In genomic region chr8:95663599-95663949, GRCm38 (mm10) we compare ENCODE assay signal across 21 mouse cellular contexts. TPM values are rescaled to one million over a fixed set of nuclear protein-coding genes. Genes with fewer than 3 reads are reported as not detected.
DNase-seq lines count a peak whose midpoint lies in the region; ATAC-seq and TF ChIP-seq lines count a peak whose summit lies in the region.
"Had no signal": no experiment of that assay in that cellular context is flagged by ENCODE, and none has a peak within 500 bp of the region (broad histone marks: within the 10 kb centered on the region; RNA-seq: fewer than 3 reads in every experiment).

No protein-coding gene starts in this region.

- H3K9ac ChIP-seq in forebrain, embryonic 11.5 days (ENCODE audit: low read length) = no peak overlapping the region
- no peak overlapping the region for H3K9ac ChIP-seq in forebrain, embryonic 12.5 days
- no peak overlapping the region for H3K9ac ChIP-seq in kidney, embryonic 16.5 days (replicated peaks; ENCODE audit: low read length)
- no peak overlapping the region for H3K9ac ChIP-seq in midbrain, embryonic 13.5 days (replicated peaks)
- no peak overlapping the region for H3K9ac ChIP-seq in midbrain, postnatal 0 days (replicated peaks; ENCODE audit: low read length, poor library complexity, severe bottlenecking)
- H3K9ac ChIP-seq in stomach, embryonic 15.5 days = no peak overlapping the region
- H3K9ac ChIP-seq: embryonic facial prominence, embryonic 13.5 days; neural tube, embryonic 12.5 days had no signal

- 72% methylated on average over 4 of the region's 4 CpGs for WGBS in forebrain, embryonic 11.5 days
- 74% methylated on average over 4 of the region's 4 CpGs for WGBS in forebrain, embryonic 12.5 days
- 30% methylated on average over 4 of the region's 4 CpGs for WGBS in kidney, embryonic 16.5 days
- WGBS in midbrain, embryonic 13.5 days = 72% methylated on average over 4 of the region's 4 CpGs
- 71% methylated on average over 4 of the region's 4 CpGs for WGBS in midbrain, postnatal 0 days
- WGBS in stomach, embryonic 15.5 days = 39% methylated on average over 4 of the region's 4 CpGs

- H3K4me1 ChIP-seq in forebrain, embryonic 11.5 days (replicated peaks; ENCODE audit: control insufficient read depth, insufficient read depth, low read length) = no peaks in the 10 kb centered on the region
- H3K4me1 ChIP-seq in forebrain, embryonic 12.5 days = peaks cover 4% of the 10 kb centered on the region
- no peaks in the 10 kb centered on the region; the same call in 1 of the 2 replicates for H3K4me1 ChIP-seq in kidney, embryonic 16.5 days (ENCODE audit: insufficient read depth, low read length)
- H3K4me1 ChIP-seq in midbrain, embryonic 13.5 days (replicated peaks) = peaks cover 8% of the 10 kb centered on the region; the same call in 1 of the 2 replicates
- no peaks in the 10 kb centered on the region for H3K4me1 ChIP-seq in midbrain, postnatal 0 days (ENCODE audit: insufficient read depth, low read length)
- H3K4me1 ChIP-seq in stomach, embryonic 15.5 days = no peaks in the 10 kb centered on the region
- H3K4me1 ChIP-seq: embryonic facial prominence, embryonic 13.5 days; neural tube, embryonic 12.5 days had no signal

- no peaks in the 10 kb centered on the region for H3K9me3 ChIP-seq in forebrain, embryonic 11.5 days (ENCODE audit: control insufficient read depth, low read length)
- H3K9me3 ChIP-seq in forebrain, embryonic 12.5 days = no peaks in the 10 kb centered on the region
- no peaks in the 10 kb centered on the region for H3K9me3 ChIP-seq in kidney, embryonic 16.5 days (ENCODE audit: low read length)
- no peaks in the 10 kb centered on the region; the same call in 1 of the 2 replicates for H3K9me3 ChIP-seq in midbrain, embryonic 13.5 days
- no peaks in the 10 kb centered on the region for H3K9me3 ChIP-seq in midbrain, postnatal 0 days (ENCODE audit: low read length)
- H3K9me3 ChIP-seq in stomach, embryonic 15.5 days = no peaks in the 10 kb centered on the region
- H3K9me3 ChIP-seq: neural tube, embryonic 12.5 days had no signal

- peak; percentile 35 for DNase-seq in forebrain, embryonic 11.5 days (ENCODE audit: low spot score)
- DNase-seq in kidney, adult 18-20 months = no peak
- DNase-seq in midbrain, postnatal 0 days (ENCODE audit: low spot score) = no peak
- no peak for DNase-seq in thymus, postnatal 4 days
- DNase-seq: adrenal gland, postnatal 10 days; cerebellum, adult 9-11 months; gastrocnemius, postnatal 25 days; right cerebral cortex, postnatal 14 days had no signal

- no peak for ATAC-seq in forebrain, embryonic 11.5 days (replicated peaks; ENCODE audit: low FRiP score)
- ATAC-seq in forebrain, embryonic 12.5 days (ENCODE audit: low FRiP score) = no peak
- ATAC-seq in kidney, embryonic 16.5 days (ENCODE audit: low FRiP score, low TSS enrichment) = peak; percentile 59
- ATAC-seq in midbrain, embryonic 13.5 days = 0 out of 2 replicates have a peak, but pooled peaks have one; percentile 11
- no peak for ATAC-seq in midbrain, postnatal 0 days (ENCODE audit: low FRiP score)
- ATAC-seq in stomach, embryonic 15.5 days (ENCODE audit: insufficient read depth, low FRiP score, low read depth) = peak; percentile 24; the same call in 1 of the 2 replicates
- ATAC-seq: activated CD4-positive, CD25-positive, alpha-beta regulatory T cell, adult 4 months; forebrain, embryonic 16.5 days; hindbrain, embryonic 16.5 days; intestine, embryonic 16.5 days had no signal

- no peak overlapping the region for H3K27ac ChIP-seq in forebrain, embryonic 11.5 days (ENCODE audit: low read depth, low read length)
- no peak overlapping the region for H3K27ac ChIP-seq in forebrain, embryonic 12.5 days
- H3K27ac ChIP-seq in kidney, embryonic 16.5 days (ENCODE audit: low read length) = no peak overlapping the region
- H3K27ac ChIP-seq in midbrain, embryonic 13.5 days = no peak overlapping the region
- no peak overlapping the region for H3K27ac ChIP-seq in midbrain, postnatal 0 days (ENCODE audit: low read depth, low read length)
- H3K27ac ChIP-seq in stomach, embryonic 15.5 days = no peak overlapping the region
- H3K27ac ChIP-seq: embryonic facial prominence, embryonic 13.5 days; macrophage; neural tube, embryonic 12.5 days had no signal

- H3K36me3 ChIP-seq in forebrain, embryonic 11.5 days (ENCODE audit: control insufficient read depth, insufficient read depth, low read length) = no peaks in the 10 kb centered on the region
- H3K36me3 ChIP-seq in forebrain, embryonic 12.5 days (replicated peaks) = no peaks in the 10 kb centered on the region
- no peaks in the 10 kb centered on the region for H3K36me3 ChIP-seq in kidney, embryonic 16.5 days (ENCODE audit: insufficient read depth, low read length)
- H3K36me3 ChIP-seq in midbrain, embryonic 13.5 days = no peaks in the 10 kb centered on the region
- no peaks in the 10 kb centered on the region for H3K36me3 ChIP-seq in midbrain, postnatal 0 days (ENCODE audit: insufficient read depth, low read length)
- H3K36me3 ChIP-seq in stomach, embryonic 15.5 days = no peaks in the 10 kb centered on the region
- H3K36me3 ChIP-seq: embryonic facial prominence, embryonic 13.5 days; neural tube, embryonic 12.5 days had no signal

- TF ChIP-seq CTCF in midbrain, postnatal 0 days (IDR thresholded peaks at IDR 0.05) = no peak

- H3K27me3 ChIP-seq in forebrain, embryonic 11.5 days (ENCODE audit: control insufficient read depth, insufficient read depth, low read length) = no peaks in the 10 kb centered on the region
- no peaks in the 10 kb centered on the region for H3K27me3 ChIP-seq in forebrain, embryonic 12.5 days
- no peaks in the 10 kb centered on the region for H3K27me3 ChIP-seq in kidney, embryonic 16.5 days (ENCODE audit: insufficient read depth, low read length)
- H3K27me3 ChIP-seq in midbrain, embryonic 13.5 days = no peaks in the 10 kb centered on the region
- no peaks in the 10 kb centered on the region for H3K27me3 ChIP-seq in midbrain, postnatal 0 days (ENCODE audit: insufficient read depth, low read length)
- no peaks in the 10 kb centered on the region for H3K27me3 ChIP-seq in stomach, embryonic 15.5 days (replicated peaks)
- H3K27me3 ChIP-seq: embryonic facial prominence, embryonic 13.5 days; neural tube, embryonic 12.5 days had no signal

- no peak overlapping the region for H3K4me2 ChIP-seq in forebrain, embryonic 11.5 days (ENCODE audit: low read depth, low read length, severe bottlenecking)
- H3K4me2 ChIP-seq in forebrain, embryonic 12.5 days = no peak overlapping the region
- no peak overlapping the region for H3K4me2 ChIP-seq in kidney, embryonic 16.5 days (replicated peaks; ENCODE audit: low read depth, low read length)
- H3K4me2 ChIP-seq in midbrain, embryonic 13.5 days (replicated peaks) = no peak overlapping the region
- H3K4me2 ChIP-seq in midbrain, postnatal 0 days (ENCODE audit: low read depth, low read length, poor library complexity, severe bottlenecking) = no peak overlapping the region
- H3K4me2 ChIP-seq in stomach, embryonic 15.5 days = no peak overlapping the region
- H3K4me2 ChIP-seq: embryonic facial prominence, embryonic 13.5 days; liver, embryonic 11.5 days; midbrain, embryonic 11.5 days; neural tube, embryonic 12.5 days had no signal

- no peak overlapping the region for H3K4me3 ChIP-seq in forebrain, embryonic 11.5 days (ENCODE audit: low read depth, low read length)
- no peak overlapping the region for H3K4me3 ChIP-seq in forebrain, embryonic 12.5 days (replicated peaks)
- H3K4me3 ChIP-seq in kidney, embryonic 16.5 days (ENCODE audit: low read length) = no peak overlapping the region
- H3K4me3 ChIP-seq in midbrain, embryonic 13.5 days (replicated peaks) = no peak overlapping the region
- no peak overlapping the region for H3K4me3 ChIP-seq in midbrain, postnatal 0 days (ENCODE audit: low read depth, low read length)
- no peak overlapping the region for H3K4me3 ChIP-seq in stomach, embryonic 15.5 days (replicated peaks)
- H3K4me3 ChIP-seq: embryonic facial prominence, embryonic 13.5 days; neural tube, embryonic 12.5 days had no signal

RNA-seq across cellular contexts. Expression of gene Ndrg4, which starts 13.2 kb away (rescaled TPM):
- 33.2 and 36.7 TPM in 2 replicates for polyA plus RNA-seq in forebrain, embryonic 11.5 days (2014; fragmentation: Nextera tagmentation; extraction: Ambion mirVana)
- polyA plus RNA-seq in forebrain, embryonic 12.5 days (2016; fragmentation: Nextera tagmentation; extraction: Ambion mirVana) = 61.1 and 62.5 TPM in 2 replicates
- 20.1 and 23.7 TPM in 2 replicates for polyA plus RNA-seq in kidney, embryonic 16.5 days (2015; fragmentation: Nextera tagmentation; extraction: Ambion mirVana)
- 159 and 168 TPM in 2 replicates for polyA plus RNA-seq in midbrain, embryonic 13.5 days (2015; fragmentation: Nextera tagmentation; extraction: Ambion mirVana)
- 814 and 937 TPM in 2 replicates for total RNA-seq in midbrain, postnatal 0 days (2014; rRNA removed)
- polyA plus RNA-seq in midbrain, postnatal 0 days (2015; fragmentation: Nextera tagmentation; extraction: Ambion mirVana) = 641 and 735 TPM in 2 replicates
- 16.7 and 17.5 TPM in 2 replicates for polyA plus RNA-seq in stomach, embryonic 15.5 days (2015; fragmentation: Nextera tagmentation; extraction: Ambion mirVana)

RNA-seq across cellular contexts. Expression of gene Gins3, which starts 30.3 kb away (rescaled TPM):
- polyA plus RNA-seq in forebrain, embryonic 11.5 days (2014; fragmentation: Nextera tagmentation; extraction: Ambion mirVana) = 31.6 and 35.2 TPM in 2 replicates
- 27.6 and 28.5 TPM in 2 replicates for polyA plus RNA-seq in forebrain, embryonic 12.5 days (2016; fragmentation: Nextera tagmentation; extraction: Ambion mirVana)
- 20.8 and 21.6 TPM in 2 replicates for polyA plus RNA-seq in kidney, embryonic 16.5 days (2015; fragmentation: Nextera tagmentation; extraction: Ambion mirVana)
- 10.6 and 12.9 TPM in 2 replicates for polyA plus RNA-seq in midbrain, embryonic 13.5 days (2015; fragmentation: Nextera tagmentation; extraction: Ambion mirVana)
- 2.7 and 4.1 TPM in 2 replicates for total RNA-seq in midbrain, postnatal 0 days (2014; rRNA removed)
- polyA plus RNA-seq in midbrain, postnatal 0 days (2015; fragmentation: Nextera tagmentation; extraction: Ambion mirVana) = 4.0 and 4.7 TPM in 2 replicates
- 16.4 and 17.7 TPM in 2 replicates for polyA plus RNA-seq in stomach, embryonic 15.5 days (2015; fragmentation: Nextera tagmentation; extraction: Ambion mirVana)

RNA-seq across cellular contexts. Expression of gene Setd6, which starts 52.1 kb away (rescaled TPM):
- 27.5 and 30.0 TPM in 2 replicates for polyA plus RNA-seq in forebrain, embryonic 11.5 days (2014; fragmentation: Nextera tagmentation; extraction: Ambion mirVana)
- polyA plus RNA-seq in forebrain, embryonic 12.5 days (2016; fragmentation: Nextera tagmentation; extraction: Ambion mirVana) = 26.2 and 33.0 TPM in 2 replicates
- polyA plus RNA-seq in kidney, embryonic 16.5 days (2015; fragmentation: Nextera tagmentation; extraction: Ambion mirVana) = 21.3 and 22.7 TPM in 2 replicates
- polyA plus RNA-seq in midbrain, embryonic 13.5 days (2015; fragmentation: Nextera tagmentation; extraction: Ambion mirVana) = 22.1 and 23.6 TPM in 2 replicates
- 15.7 and 23.6 TPM in 2 replicates for total RNA-seq in midbrain, postnatal 0 days (2014; rRNA removed)
- polyA plus RNA-seq in midbrain, postnatal 0 days (2015; fragmentation: Nextera tagmentation; extraction: Ambion mirVana) = 41.8 and 44.3 TPM in 2 replicates
- polyA plus RNA-seq in stomach, embryonic 15.5 days (2015; fragmentation: Nextera tagmentation; extraction: Ambion mirVana) = 20.9 and 23.8 TPM in 2 replicates

Comparison
In these comparisons a context has a peak if more than half of its experiments do, and no peak if none do; other contexts are left out.
1. ATAC-seq: peak in kidney, embryonic 16.5 days (single experiment), midbrain, embryonic 13.5 days (single experiment) and stomach, embryonic 15.5 days (single experiment); none in forebrain, embryonic 11.5 days (single experiment), forebrain, embryonic 12.5 days (single experiment) and midbrain, postnatal 0 days (single experiment).